Mouse (Mus musculus) forebrain, embryonic 16.5 days (tissue): ENCODE data around the gene Klkb1. TPM values are rescaled to one million over a fixed set of nuclear protein-coding genes. Genes with fewer than 3 reads are reported as not detected.

Source experiments
- ATAC-seq: fragments of 200-750 bp; cut with Nextera tagmentation; 2 replicates; pipeline ENCODE4 v1.8.0; 2017; ENCODE audit warnings: mild to moderate bottlenecking, moderate library complexity
- H3K27ac ChIP-seq: fragments of 300-500 bp; sonication (generic); 2 replicates; pipeline ENCODE4 v1.5.1; 2014; ENCODE audit warnings: low read length, control low read depth
- H3K27me3 ChIP-seq: fragments of 300-500 bp; sonication (generic); replicated peaks from 2 replicates; pipeline ENCODE4 v1.6.1; 2014; ENCODE audit warnings: low read length; ENCODE audit not compliant: control insufficient read depth, insufficient read depth
- H3K36me3 ChIP-seq: fragments of 300-500 bp; sonication (generic); 2 replicates; pipeline ENCODE4 v1.6.1; 2014; ENCODE audit not compliant: control insufficient read depth, insufficient read depth
- H3K4me1 ChIP-seq: fragments of 300-500 bp; sonication (generic); replicated peaks from 2 replicates; pipeline ENCODE4 v1.6.1; 2014; ENCODE audit warnings: low read length; ENCODE audit not compliant: control insufficient read depth, insufficient read depth
- H3K4me2 ChIP-seq: fragments of 300-500 bp; sonication (generic); 2 replicates; pipeline ENCODE4 v1.6.1; 2014; ENCODE audit warnings: mild to moderate bottlenecking, low read length, control low read depth
- H3K4me3 ChIP-seq: fragments of 300-500 bp; sonication (generic); replicated peaks from 2 replicates; pipeline ENCODE4 v1.5.1; 2014; ENCODE audit warnings: mild to moderate bottlenecking, low read length, control low read depth
- H3K9ac ChIP-seq: fragments of 300-500 bp; sonication (generic); replicated peaks from 2 replicates; pipeline ENCODE4 v1.6.1; 2014; ENCODE audit warnings: low read depth, low read length, control low read depth
- H3K9me3 ChIP-seq: fragments of 300-500 bp; sonication (generic); 2 replicates; pipeline ENCODE4 v1.6.1; 2016; ENCODE audit warnings: low read length; ENCODE audit not compliant: control insufficient read depth
- WGBS: fragments of 180-500 bp; shearing (Covaris S2); extraction: QIAGEN DNeasy Blood & Tissue Kit; methylation state at CpG from one replicate; pipeline ENCODE4 v1.1.7; 2014; 5-methylcytosine and 5-hydroxymethylcytosine counted together
- polyA plus RNA-seq: library from polyadenylated mRNA; unstranded; fragments of >200 nt; fragmentation: Nextera tagmentation; extraction: Ambion mirVana; gene quantifications from 2 replicates; pipeline ENCODE4 v1.2.1, GENCODE M21; 2015

Klkb1 gene
- polyA plus RNA-seq, 1 experiment from 2014 or later = not detected

DNA sequence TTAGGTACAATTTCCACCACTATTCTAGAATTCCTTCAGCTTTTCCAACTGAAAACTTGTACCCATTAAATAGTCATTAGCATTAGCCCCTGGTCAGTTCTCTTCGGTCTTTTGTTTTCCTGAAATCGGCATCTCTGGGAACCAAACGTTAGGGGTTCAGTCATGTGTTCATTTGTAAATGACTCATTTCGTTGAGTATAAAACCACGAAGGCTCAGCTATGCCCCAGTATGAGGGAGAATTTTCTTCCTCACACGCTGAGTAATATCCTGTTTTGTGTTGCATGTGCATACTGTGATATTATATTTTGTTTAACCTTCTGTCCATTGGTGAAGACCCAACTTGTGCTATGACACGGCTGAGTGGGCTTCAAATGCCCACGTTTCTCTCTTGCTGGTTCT lies 36.2 kb downstream of the Klkb1 start:
- Histone ChIP-seq H3K27ac (no peak overlapping the region), H3K9me3 (no peaks in the 10 kb centered on the region), H3K27me3 (no peaks in the 10 kb centered on the region), H3K4me1 (no peaks in the 10 kb centered on the region), H3K36me3 (no peaks in the 10 kb centered on the region), H3K9ac (no peak overlapping the region), H3K4me2 (no peak overlapping the region), H3K4me3 (no peak overlapping the region)
- no peak for ATAC-seq
- WGBS = 75% methylated on average over 8 of the region's 8 CpGs

DNA sequence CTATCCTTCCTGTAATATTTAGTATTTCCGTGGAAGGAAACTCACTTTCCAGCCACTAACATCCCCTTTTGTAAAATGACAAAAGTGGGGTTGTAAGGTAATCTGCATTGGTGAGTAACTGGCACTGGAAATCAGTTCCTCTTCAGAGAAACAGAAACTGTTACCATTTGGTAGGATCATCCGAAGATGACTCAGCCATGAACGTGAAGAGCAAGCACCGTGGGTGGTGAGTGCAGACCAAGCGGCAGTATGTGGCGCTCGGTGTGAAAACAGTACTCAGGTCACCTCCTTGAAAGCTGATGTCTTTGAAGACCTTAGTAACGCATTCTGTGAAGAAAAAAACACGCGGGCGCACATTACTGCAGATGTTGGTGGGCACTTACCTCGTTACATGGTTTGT lies 39.6 kb downstream of the Klkb1 start:
- Histone ChIP-seq H3K9ac (no peak overlapping the region), H3K9me3 (no peaks in the 10 kb centered on the region), H3K4me1 (no peaks in the 10 kb centered on the region), H3K36me3 (no peaks in the 10 kb centered on the region), H3K27me3 (no peaks in the 10 kb centered on the region), H3K4me3 (no peak overlapping the region), H3K4me2 (no peak overlapping the region), H3K27ac (no peak overlapping the region)
- no peak for ATAC-seq
- 85% methylated on average over 12 of the region's 12 CpGs for WGBS

- H3K9ac ChIP-seq = no peak overlapping the region
- H3K4me2 ChIP-seq = no peak overlapping the region
- no peaks in the 10 kb centered on the region for H3K4me1 ChIP-seq
- H3K9me3 ChIP-seq = no peaks in the 10 kb centered on the region
- no peak for ATAC-seq
- no peak overlapping the region for H3K27ac ChIP-seq
- H3K36me3 ChIP-seq = no peaks in the 10 kb centered on the region
- WGBS = 82% methylated on average over 8 of the region's 8 CpGs
- no peak overlapping the region for H3K4me3 ChIP-seq
- no peaks in the 10 kb centered on the region for H3K27me3 ChIP-seq
These were observed 40.3 kb downstream of the Klkb1 start for GRCm38 (mm10) chr8:45254194-45254842.

- ATAC-seq = no peak
- Histone ChIP-seq H3K4me1 (no peaks in the 10 kb centered on the region), H3K4me2 (no peak overlapping the region), H3K9ac (no peak overlapping the region), H3K4me3 (no peak overlapping the region), H3K27me3 (no peaks in the 10 kb centered on the region), H3K36me3 (no peaks in the 10 kb centered on the region), H3K27ac (no peak overlapping the region), H3K9me3 (no peaks in the 10 kb centered on the region)
- 90% methylated on average over 1 of the region's 1 CpGs for WGBS
These were observed 41.1 kb downstream of the Klkb1 start for GRCm38 (mm10) chr8:45253586-45253985.

DNA sequence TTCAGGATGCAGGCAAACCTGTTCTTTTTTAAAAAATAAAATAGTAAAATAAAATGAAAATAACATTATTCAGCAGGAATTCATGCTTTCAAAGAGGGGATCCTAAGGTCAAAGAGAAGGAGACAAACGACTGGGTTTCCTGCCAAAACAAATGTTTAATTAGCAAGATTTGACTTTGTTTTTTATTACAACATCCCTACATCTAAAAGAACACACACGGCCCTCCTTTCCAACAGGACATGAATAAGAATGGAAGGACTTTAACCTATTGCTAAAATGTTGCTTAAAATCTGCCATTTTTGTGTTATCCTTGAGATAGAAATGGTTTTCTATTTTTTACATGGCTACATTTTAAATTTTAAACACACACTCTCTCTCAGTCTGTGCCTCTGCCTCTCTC lies 41.5 kb downstream of the Klkb1 start:
- Histone ChIP-seq H3K4me1 (no peaks in the 10 kb centered on the region), H3K27ac (no peak overlapping the region), H3K9me3 (no peaks in the 10 kb centered on the region), H3K27me3 (no peaks in the 10 kb centered on the region), H3K9ac (no peak overlapping the region), H3K4me3 (no peak overlapping the region), H3K4me2 (no peak overlapping the region), H3K36me3 (no peaks in the 10 kb centered on the region)
- WGBS = 36% methylated on average over 2 of the region's 2 CpGs
- no peak for ATAC-seq

DNA sequence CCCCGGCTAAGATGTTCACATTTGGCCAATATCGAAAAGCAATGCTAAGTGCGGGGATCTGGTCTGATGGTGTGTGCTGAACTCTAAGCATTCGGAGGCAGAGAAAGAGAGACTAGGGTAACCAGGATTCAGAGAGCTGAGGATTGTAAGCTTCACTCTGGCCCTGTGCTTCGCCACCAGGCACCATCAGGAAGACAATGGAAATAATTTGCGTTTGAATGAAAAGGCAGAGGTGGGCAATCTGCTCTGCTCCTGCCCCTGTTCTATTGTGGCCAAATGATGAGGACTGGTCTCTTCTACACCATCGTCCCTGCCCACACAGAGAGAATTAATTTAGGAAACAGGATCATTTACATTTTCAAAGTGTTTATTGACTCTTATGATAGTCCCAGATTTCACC lies 48.4 kb downstream of the Klkb1 start:
- H3K9ac ChIP-seq = no peak overlapping the region
- H3K36me3 ChIP-seq = no peaks in the 10 kb centered on the region
- WGBS = 30% methylated on average over 7 of the region's 7 CpGs
- no peaks in the 10 kb centered on the region for H3K4me1 ChIP-seq
- no peaks in the 10 kb centered on the region for H3K27me3 ChIP-seq
- no peak overlapping the region for H3K27ac ChIP-seq
- no peak overlapping the region for H3K4me2 ChIP-seq
- no peaks in the 10 kb centered on the region for H3K9me3 ChIP-seq
- no peak overlapping the region for H3K4me3 ChIP-seq
- no peak for ATAC-seq

GRCm38 (mm10) chr8:45239363-45239762 lies 55.3 kb downstream of the Klkb1 start:
- H3K27me3 ChIP-seq = no peaks in the 10 kb centered on the region
- H3K36me3 ChIP-seq = no peaks in the 10 kb centered on the region
- H3K4me1 ChIP-seq = peaks cover 4% of the 10 kb centered on the region; the same call in 1 of the 2 replicates
- H3K9me3 ChIP-seq = no peaks in the 10 kb centered on the region
- H3K27ac ChIP-seq = no peak overlapping the region
- no peak overlapping the region for H3K9ac ChIP-seq
- WGBS = 92% methylated on average over 8 of the region's 8 CpGs
- H3K4me2 ChIP-seq = no peak overlapping the region
- no peak overlapping the region for H3K4me3 ChIP-seq
- no peak for ATAC-seq

- ATAC-seq = peak; percentile 31
- peaks cover 4% of the 10 kb centered on the region; the same call in 1 of the 2 replicates for H3K4me1 ChIP-seq
These were observed 56.4 kb downstream of the Klkb1 start for GRCm38 (mm10) chr8:45238282-45238681.

DNA sequence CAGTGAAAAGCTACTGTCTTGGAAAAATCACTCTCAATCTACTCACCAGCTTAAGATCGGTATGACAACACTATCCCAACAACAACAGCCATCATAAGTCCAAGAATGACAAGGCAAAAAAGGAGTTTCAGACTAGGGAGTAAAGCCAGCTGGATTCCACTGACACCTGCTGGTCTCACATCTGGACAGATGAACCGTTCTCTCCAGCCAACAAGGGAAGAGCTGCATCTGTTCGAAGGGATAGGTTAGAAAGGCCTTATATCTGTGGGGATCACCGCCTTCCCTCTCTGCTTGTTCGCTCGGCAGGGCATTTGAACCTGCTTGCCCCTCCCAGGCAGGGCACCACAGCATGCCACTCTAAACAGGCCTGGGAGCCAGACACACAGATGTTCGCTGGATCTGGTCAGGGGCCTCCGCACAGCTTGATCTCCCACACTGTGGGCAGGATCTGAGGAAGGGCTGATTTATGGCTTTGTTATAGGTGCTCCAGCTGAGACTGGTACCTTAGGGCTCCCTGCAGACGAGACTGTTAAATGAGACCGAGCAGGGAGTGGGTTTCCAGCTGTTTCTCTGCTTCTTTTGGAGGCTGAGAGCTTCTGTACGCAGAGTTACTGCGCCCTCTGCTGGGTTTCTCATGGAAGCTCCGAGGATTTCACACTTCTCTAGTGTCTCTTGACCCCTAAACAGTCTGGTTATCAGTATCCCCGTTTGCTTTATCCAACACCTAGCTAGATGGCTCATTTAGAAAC lies 58.3 kb downstream of the Klkb1 start:
- H3K27ac ChIP-seq = no peak overlapping the region
- H3K27me3 ChIP-seq = no peaks in the 10 kb centered on the region
- H3K9me3 ChIP-seq = no peaks in the 10 kb centered on the region
- no peaks in the 10 kb centered on the region for H3K36me3 ChIP-seq
- no peak overlapping the region for H3K4me3 ChIP-seq
- 22% methylated on average over 14 of the region's 14 CpGs for WGBS
- 0 out of 2 replicates have a peak overlapping the region, but pooled peaks have one; percentile 3 for H3K9ac ChIP-seq
- peak overlapping the region; percentile 31 for H3K4me2 ChIP-seq
- H3K4me1 ChIP-seq = peaks cover 4% of the 10 kb centered on the region; the same call in 1 of the 2 replicates
- ATAC-seq = peak; percentile 80

More at GRCm38 (mm10) chr8:45238282-45238681, 56.4 kb downstream of the Klkb1 start:
- H3K36me3 ChIP-seq = no peaks in the 10 kb centered on the region
- WGBS = 30% methylated on average over 3 of the region's 3 CpGs
- no peak overlapping the region for H3K4me2 ChIP-seq
- no peak overlapping the region for H3K27ac ChIP-seq
- H3K27me3 ChIP-seq = no peaks in the 10 kb centered on the region
- no peak overlapping the region for H3K4me3 ChIP-seq
- H3K9me3 ChIP-seq = no peaks in the 10 kb centered on the region
- no peak overlapping the region for H3K9ac ChIP-seq
